Comparison of ENCODE assay signal across 9 mouse cellular contexts in the genomic region with DNA sequence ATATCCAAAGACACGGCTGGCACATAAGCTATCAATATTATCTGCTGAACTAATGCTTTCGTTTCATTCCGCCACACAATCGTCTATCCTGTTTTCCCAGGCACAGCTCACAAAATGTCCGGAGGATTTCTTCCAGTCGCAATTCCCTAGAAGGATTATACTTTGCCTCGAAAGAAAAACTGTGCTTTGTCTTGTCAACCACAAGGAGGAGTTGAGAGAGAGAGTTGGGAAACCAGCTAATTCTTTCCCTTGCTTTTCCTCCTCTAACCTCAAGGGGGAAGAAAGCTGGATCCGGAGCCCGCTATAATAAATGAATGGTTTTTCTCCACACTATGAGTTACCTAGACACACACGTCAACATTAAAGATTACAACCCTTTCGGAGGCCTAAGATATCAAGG. TPM values are rescaled to one million over a fixed set of nuclear protein-coding genes. Genes with fewer than 3 reads are reported as not detected.
DNase-seq lines count a peak whose midpoint lies in the region; ATAC-seq and TF ChIP-seq lines count a peak whose summit lies in the region.
"Had no signal": no experiment of that assay in that cellular context is flagged by ENCODE, and none has a peak within 500 bp of the region (broad histone marks: within the 10 kb centered on the region; RNA-seq: fewer than 3 reads in every experiment).

No protein-coding gene starts in this region.

- TF ChIP-seq POLR2A in brain, embryonic 14.5 days (IDR thresholded peaks at IDR 0.05; ENCODE audit: borderline replicate concordance, extremely low read depth, insufficient read depth, insufficient read length, poor library complexity, severe bottlenecking), result no peak

- no peak overlapping the region for H3K9ac ChIP-seq in hindbrain, embryonic 11.5 days (ENCODE audit: low read depth, low read length)

- ATAC-seq in hindbrain, embryonic 11.5 days (ENCODE audit: low FRiP score), result no peak

- no peaks in the 10 kb centered on the region for H3K9me3 ChIP-seq in hindbrain, embryonic 11.5 days (ENCODE audit: control insufficient read depth, low read length)

- H3K79me2 ChIP-seq in macrophage (ENCODE audit: inconsistent target), result no peaks in the 10 kb centered on the region

- H3K27me3 ChIP-seq in hindbrain, embryonic 11.5 days (ENCODE audit: control insufficient read depth, insufficient read depth, low read length), result no peaks in the 10 kb centered on the region

- 4% methylated on average over 11 of the region's 11 CpGs for WGBS in hindbrain, embryonic 11.5 days
- WGBS in macrophage (ENCODE audit: missing documents), result 4% methylated on average over 11 of the region's 11 CpGs

- H3K36me3 ChIP-seq in hindbrain, embryonic 11.5 days (ENCODE audit: control insufficient read depth, insufficient read depth, low read length), result no peaks in the 10 kb centered on the region
- no peaks in the 10 kb centered on the region for H3K36me3 ChIP-seq in macrophage (ENCODE audit: inconsistent target)
- H3K36me3 ChIP-seq: G1E had no signal

- peak; percentile 55 for DNase-seq in adrenal gland, adult 2 months
- DNase-seq in adrenal gland, postnatal 25 days, result no peak
- DNase-seq in brain, embryonic 14.5 days (ENCODE audit: low read depth), result peak; percentile 94
- peak; percentile 49 for DNase-seq in fibroblast of lung, adult 2 months (ENCODE audit: low read depth)
- DNase-seq in hindbrain, embryonic 11.5 days (ENCODE audit: low spot score), result no peak
- DNase-seq in layer of hippocampus, postnatal 10 days (ENCODE audit: low spot score in 2 of 2), result peak; percentile 19 to 40
- peak; percentile 76 for DNase-seq in retina, postnatal 7 days (ENCODE audit: low read depth, low spot score)

- H3K4me1 ChIP-seq in hindbrain, embryonic 11.5 days (replicated peaks; ENCODE audit: control insufficient read depth, insufficient read depth, low read length), result no peaks in the 10 kb centered on the region

- peak; percentile 60; the same call in 1 of the 2 replicates for TF ChIP-seq CTCF in brain, embryonic 14.5 days (IDR thresholded peaks at IDR 0.05; ENCODE audit: borderline replicate concordance, extremely low read depth, insufficient read depth, insufficient read length)

- H3K27ac ChIP-seq in hindbrain, embryonic 11.5 days (ENCODE audit: low read depth, low read length), result no peak overlapping the region
- H3K27ac ChIP-seq in macrophage, result no peak overlapping the region

- H3K4me3 ChIP-seq in hindbrain, embryonic 11.5 days (ENCODE audit: low read depth, low read length), result peak overlapping the region; percentile 63
- H3K4me3 ChIP-seq in macrophage (ENCODE audit: inconsistent target), result peak overlapping the region; percentile 49

- peak overlapping the region; percentile 84 for H3K4me2 ChIP-seq in hindbrain, embryonic 11.5 days (replicated peaks; ENCODE audit: low read depth, low read length)

RNA-seq across cellular contexts. Expression of a gene that starts 1.2 kb away (rescaled TPM):
- 1 to 10 TPM; 7.7 to 9.1 TPM for total RNA-seq in adrenal gland, adult 2 months (2021)
- 3.9 and 5.8 TPM in 2 replicates for polyA plus RNA-seq in adrenal gland, adult 2 months (2012; rRNA removed)
- total RNA-seq in adrenal gland, postnatal 25 days (2021), result 6.9 and 11.8 TPM in 2 replicates
- 18.8 and 19.7 TPM in 2 replicates for polyA plus RNA-seq in brain, embryonic 14.5 days (2012; rRNA removed)
- polyA plus RNA-seq in hindbrain, embryonic 11.5 days (2014; fragmentation: Nextera tagmentation; extraction: Ambion mirVana), result 29.2 and 31.7 TPM in 2 replicates
- total RNA-seq in layer of hippocampus, postnatal 10 days (2021), result 10 to 100 TPM; 13.3 to 15.1 TPM
- 10 to 100 TPM in 19 of 26 experiments, 1 to 10 TPM in 7; 5.8 to 32.4 (median 12.1) TPM for total RNA-seq in macrophage (2018; cell fraction: chromatin; rRNA removed)
- 10 to 100 TPM in 2 of 26 experiments, 1 to 10 TPM in 24; 6.4 to 14.9 (median 7.9) TPM for total RNA-seq in macrophage (2018; cell fraction: cytosol; rRNA removed)
- total RNA-seq in macrophage (2018; cell fraction: nucleus; rRNA removed), result 10 to 100 TPM in 15 of 26 experiments, 1 to 10 TPM in 11; 5.5 to 15.5 (median 11.1) TPM
- 3.4 to 5.7 TPM (median 3.9 TPM) in 3 replicates for polyA plus RNA-seq in macrophage (2018)
- polyA plus RNA-seq: G1E had no signal

RNA-seq across cellular contexts. Expression of a gene that starts 55.8 kb away (rescaled TPM):
- total RNA-seq in adrenal gland, adult 2 months (2021), result 10 to 100 TPM in 1 of 2 experiments, 1 to 10 TPM in 1; 4.7 to 11.6 TPM
- 0.25 and 0.58 TPM in 2 replicates for polyA plus RNA-seq in adrenal gland, adult 2 months (2012; rRNA removed)
- total RNA-seq in adrenal gland, postnatal 25 days (2021), result 3.9 and 9.1 TPM in 2 replicates
- polyA plus RNA-seq in brain, embryonic 14.5 days (2012; rRNA removed), result 20.5 and 21.5 TPM in 2 replicates
- 35.7 and 37.4 TPM in 2 replicates for polyA plus RNA-seq in hindbrain, embryonic 11.5 days (2014; fragmentation: Nextera tagmentation; extraction: Ambion mirVana)
- total RNA-seq in layer of hippocampus, postnatal 10 days (2021), result 10 to 100 TPM; 16.3 to 16.5 TPM
- 1 to 10 TPM in 16 of 26 experiments, under 1 TPM in 5, not detected in 5; 0.53 to 6.5 (median 1.4) TPM for total RNA-seq in macrophage (2018; cell fraction: chromatin; rRNA removed)
- under 1 TPM in 21 of 26 experiments, not detected in 5; 0.09 to 0.97 (median 0.30) TPM for total RNA-seq in macrophage (2018; cell fraction: cytosol; rRNA removed)
- total RNA-seq in macrophage (2018; cell fraction: nucleus; rRNA removed), result 1 to 10 TPM in 15 of 26 experiments, under 1 TPM in 9, not detected in 2; 0.36 to 2.9 (median 1.1) TPM
- polyA plus RNA-seq in macrophage (2018), result not detected in 3 replicates

Comparison
In these comparisons a context has a peak if more than half of its experiments do, and no peak if none do; other contexts are left out.
1. DNase-seq: peak in adrenal gland, adult 2 months (single experiment), brain, embryonic 14.5 days (single experiment), fibroblast of lung, adult 2 months (single experiment), layer of hippocampus, postnatal 10 days (2 of 2) and retina, postnatal 7 days (single experiment); none in adrenal gland, postnatal 25 days (single experiment) and hindbrain, embryonic 11.5 days (single experiment).
2. RNA of a gene that starts 55.8 kb away (polyA plus RNA-seq): 35.7 to 37.4 TPM in hindbrain, embryonic 11.5 days and 20.5 to 21.5 TPM in brain, embryonic 14.5 days; 0.25 to 0.58 TPM in adrenal gland, adult 2 months and not detected in macrophage; every median in the first group is over 10 times any median in the second.